Mouse (Mus musculus): ENCODE measurements around the gene Ahctf1.

The Ahctf1 gene

GRCm38 (mm10) chr1:179710739-179711138 lies 92.7 kb downstream of the Ahctf1 start:
- DNase-seq: no peak

- DNase-seq: no peak
Observed at GRCm38 (mm10) chr1:179709390-179709789, 94.1 kb downstream of the Ahctf1 start.

DNA sequence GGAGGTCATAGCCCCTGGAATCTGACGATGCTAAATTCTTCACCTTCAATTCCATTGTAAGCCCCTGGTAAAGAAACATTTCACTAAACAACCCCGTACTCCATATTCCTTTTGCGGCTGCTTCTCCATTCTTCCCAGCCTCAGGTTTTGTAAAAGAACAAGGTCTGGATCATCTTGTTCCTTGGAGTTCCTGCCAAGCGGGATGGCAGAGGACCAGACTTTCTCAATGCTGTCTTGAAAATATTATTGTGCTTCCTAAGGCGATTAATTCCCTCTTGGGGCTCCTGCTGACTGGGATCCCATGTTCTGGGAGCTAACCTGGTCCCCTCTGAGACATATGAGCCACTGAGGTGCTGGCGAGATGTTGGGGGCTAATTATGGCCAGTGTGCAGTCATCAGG lies 98.3 kb downstream of the Ahctf1 start:
- DNase-seq: no peak

DNA sequence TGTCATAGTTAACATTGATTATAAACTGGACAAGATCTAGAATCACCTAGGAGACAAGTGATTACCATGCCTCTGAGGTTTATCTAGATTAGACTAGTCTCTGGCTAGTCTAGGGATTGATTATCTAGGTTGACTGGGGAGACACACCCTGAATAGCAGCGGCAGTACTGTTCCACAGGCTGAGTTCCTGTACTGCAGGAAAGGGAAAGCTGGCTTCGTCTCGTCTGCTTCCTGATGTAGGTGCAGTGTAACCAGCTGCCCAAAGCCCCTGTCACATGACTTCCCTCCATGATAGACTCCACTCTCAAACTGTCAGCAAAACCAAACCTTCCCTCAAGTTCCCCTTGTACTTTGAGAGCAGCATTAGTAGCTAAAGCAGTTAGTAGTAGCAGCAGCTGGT lies 99.3 kb downstream of the Ahctf1 start:
- no peak for DNase-seq
